ENCODE assay signal across 9 mouse cellular contexts in genomic region chr7:112919845-112920244, GRCm38 (mm10). TPM values are rescaled to one million over a fixed set of nuclear protein-coding genes. Genes with fewer than 3 reads are reported as not detected.
DNase-seq lines count a peak whose midpoint lies in the region; ATAC-seq and TF ChIP-seq lines count a peak whose summit lies in the region.
"Had no signal": no experiment of that assay in that cellular context is flagged by ENCODE, and none has a peak within 500 bp of the region (broad histone marks: within the 10 kb centered on the region; RNA-seq: fewer than 3 reads in every experiment).

No protein-coding gene starts in this region.

- WGBS in forebrain, embryonic 10.5 days, result 5% methylated on average over 4 of the region's 4 CpGs
- WGBS in forebrain, embryonic 16.5 days, result 2% methylated on average over 4 of the region's 4 CpGs
- WGBS in kidney, postnatal 0 days, result 0% methylated on average over 4 of the region's 4 CpGs
- 0% methylated on average over 4 of the region's 4 CpGs for WGBS in lung, postnatal 0 days

- no peak for TF ChIP-seq POLR2A in brain, embryonic 14.5 days (IDR thresholded peaks at IDR 0.05; ENCODE audit: borderline replicate concordance, extremely low read depth, insufficient read depth, insufficient read length, poor library complexity, severe bottlenecking)

- no peak for ATAC-seq in forebrain, embryonic 16.5 days
- no peak for ATAC-seq in kidney, postnatal 0 days (replicated peaks; ENCODE audit: low FRiP score, low read depth)
- ATAC-seq in lung, postnatal 0 days, result no peak

- H3K27me3 ChIP-seq in forebrain, embryonic 10.5 days (ENCODE audit: poor library complexity, severe bottlenecking), result peaks cover 27% of the 10 kb centered on the region
- no peaks in the 10 kb centered on the region for H3K27me3 ChIP-seq in forebrain, embryonic 16.5 days (replicated peaks; ENCODE audit: control insufficient read depth, insufficient read depth, low read length)
- no peaks in the 10 kb centered on the region for H3K27me3 ChIP-seq in kidney, postnatal 0 days (ENCODE audit: insufficient read depth, low read length)
- H3K27me3 ChIP-seq in lung, postnatal 0 days (replicated peaks; ENCODE audit: insufficient read depth, low read length), result no peaks in the 10 kb centered on the region

- H3K9ac ChIP-seq in forebrain, embryonic 16.5 days (replicated peaks; ENCODE audit: low read depth, low read length), result no peak overlapping the region
- no peak overlapping the region for H3K9ac ChIP-seq in kidney, postnatal 0 days (ENCODE audit: low read depth, low read length)
- no peak overlapping the region for H3K9ac ChIP-seq in lung, postnatal 0 days (replicated peaks; ENCODE audit: low read depth)

- no peak overlapping the region for H3K4me3 ChIP-seq in forebrain, embryonic 10.5 days
- H3K4me3 ChIP-seq in forebrain, embryonic 16.5 days (replicated peaks; ENCODE audit: low read length), result no peak overlapping the region
- no peak overlapping the region for H3K4me3 ChIP-seq in kidney, postnatal 0 days (replicated peaks; ENCODE audit: low read depth, low read length)
- H3K4me3 ChIP-seq in lung, postnatal 0 days (ENCODE audit: low read depth, low read length), result no peak overlapping the region

- TF ChIP-seq CTCF in brain, embryonic 14.5 days (IDR thresholded peaks at IDR 0.05; ENCODE audit: borderline replicate concordance, extremely low read depth, insufficient read depth, insufficient read length), result peak; percentile 81
- TF ChIP-seq CTCF in kidney, postnatal 0 days (IDR thresholded peaks at IDR 0.05; ENCODE audit: low read depth), result peak; percentile 91
- TF ChIP-seq CTCF in lung, postnatal 0 days (IDR thresholded peaks at IDR 0.05), result peak; percentile 86

- DNase-seq in forebrain, embryonic 10.5 days (ENCODE audit: extremely low spot score, low spot score), result peak; percentile 62
- DNase-seq in CD4-positive, CD25-positive, alpha-beta regulatory T cell, adult 2 months (ENCODE audit: low read depth, low spot score), result peak; percentile 58
- peak; percentile 92 for DNase-seq in brain, embryonic 14.5 days (ENCODE audit: low read depth)
- peak; percentile 39 for DNase-seq in fibroblast of lung, adult 2 months (ENCODE audit: low read depth)
- peak; percentile 92 for DNase-seq in kidney, postnatal 0 days (ENCODE audit: low spot score)
- DNase-seq in lung, postnatal 0 days (ENCODE audit: low spot score), result peak; percentile 88
- DNase-seq in right cerebral cortex, postnatal 4 days, result peak; percentile 65

- TF ChIP-seq EP300 in lung, postnatal 0 days (IDR thresholded peaks at IDR 0.05), result no peak

- H3K4me2 ChIP-seq in forebrain, embryonic 16.5 days (ENCODE audit: low read length), result no peak overlapping the region
- H3K4me2 ChIP-seq in kidney, postnatal 0 days (ENCODE audit: low read length), result no peak overlapping the region
- no peak overlapping the region for H3K4me2 ChIP-seq in lung, postnatal 0 days (replicated peaks; ENCODE audit: low read depth, low read length)

- H3K4me1 ChIP-seq in forebrain, embryonic 10.5 days, result peaks cover 60% of the 10 kb centered on the region
- peaks cover 16% of the 10 kb centered on the region for H3K4me1 ChIP-seq in forebrain, embryonic 16.5 days (replicated peaks; ENCODE audit: control insufficient read depth, insufficient read depth, low read length)
- H3K4me1 ChIP-seq in kidney, postnatal 0 days (replicated peaks; ENCODE audit: insufficient read depth, low read length), result peaks cover 19% of the 10 kb centered on the region
- peaks cover 3% of the 10 kb centered on the region; the same call in 1 of the 2 replicates for H3K4me1 ChIP-seq in lung, postnatal 0 days (ENCODE audit: insufficient read depth, low read depth, low read length)

- H3K36me3 ChIP-seq in forebrain, embryonic 10.5 days (replicated peaks), result no peaks in the 10 kb centered on the region
- H3K36me3 ChIP-seq in forebrain, embryonic 16.5 days (ENCODE audit: control insufficient read depth, insufficient read depth), result no peaks in the 10 kb centered on the region
- no peaks in the 10 kb centered on the region for H3K36me3 ChIP-seq in kidney, postnatal 0 days (ENCODE audit: insufficient read depth, low read length)
- no peaks in the 10 kb centered on the region for H3K36me3 ChIP-seq in lung, postnatal 0 days (ENCODE audit: insufficient read depth, low read length)

- H3K9me3 ChIP-seq in forebrain, embryonic 10.5 days, result no peaks in the 10 kb centered on the region
- no peaks in the 10 kb centered on the region for H3K9me3 ChIP-seq in forebrain, embryonic 16.5 days (ENCODE audit: control insufficient read depth, low read length)
- H3K9me3 ChIP-seq in kidney, postnatal 0 days (replicated peaks; ENCODE audit: low read length), result no peaks in the 10 kb centered on the region
- H3K9me3 ChIP-seq in lung, postnatal 0 days (ENCODE audit: low read length), result no peaks in the 10 kb centered on the region

- no peak overlapping the region for H3K27ac ChIP-seq in forebrain, embryonic 10.5 days
- H3K27ac ChIP-seq in forebrain, embryonic 16.5 days (ENCODE audit: low read length), result no peak overlapping the region
- no peak overlapping the region for H3K27ac ChIP-seq in kidney, postnatal 0 days
- no peak overlapping the region for H3K27ac ChIP-seq in lung, postnatal 0 days (ENCODE audit: low read length)

RNA-seq across cellular contexts. Expression of gene Rassf10, which starts 33.9 kb away (rescaled TPM):
- 0.53 and 0.86 TPM in 2 replicates for polyA plus RNA-seq in forebrain, embryonic 10.5 days (2016; fragmentation: Nextera tagmentation; extraction: Ambion mirVana)
- 2.1 and 2.2 TPM in 2 replicates for polyA plus RNA-seq in forebrain, embryonic 16.5 days (2015; fragmentation: Nextera tagmentation; extraction: Ambion mirVana)
- polyA plus RNA-seq in brain, embryonic 14.5 days (2012; rRNA removed), result 1.8 and 2.2 TPM in 2 replicates
- 19.9 and 20.8 TPM in 2 replicates for polyA plus RNA-seq in kidney, postnatal 0 days (2015; fragmentation: Nextera tagmentation; extraction: Ambion mirVana)
- polyA plus RNA-seq in lung, postnatal 0 days (2015; fragmentation: Nextera tagmentation; extraction: Ambion mirVana), result 2.6 and 3.0 TPM in 2 replicates
- polyA plus RNA-seq: C2C12 had no signal

Comparison
In these comparisons a context has a peak if more than half of its experiments do, and no peak if none do; other contexts are left out.
1. DNase-seq: peak in every context shown above with its lines; median percentile 92 in brain, embryonic 14.5 days; 92 in kidney, postnatal 0 days; 88 in lung, postnatal 0 days; 65 in right cerebral cortex, postnatal 4 days; 62 in forebrain, embryonic 10.5 days; 58 in CD4-positive, CD25-positive, alpha-beta regulatory T cell, adult 2 months; 39 in fibroblast of lung, adult 2 months.